Mouse (Mus musculus): ENCODE data around the gene Rbm39.
A peak's percentile ranks its signal among the peaks of the same experiment; 100 is the strongest.
"Not testable (repeated sequence)": the region's sequence is repeated elsewhere in the genome, so short reads cannot be mapped to it uniquely, and the experiment has no call there.

Gene Rbm39

GRCm38 (mm10) chr2:156180094-156180821 is at the start of gene Rbm39:
TSS of gene Rbm39 (minus strand) at chr2:156180238.
- peak; percentile 100 for DNase-seq

- no peak for DNase-seq
Observed at GRCm38 (mm10) chr2:156229171-156229570, 49.1 kb upstream of the Rbm39 start.

GRCm38 (mm10) chr2:156227689-156228088 is 47.7 kb upstream of the Rbm39 start:
- DNase-seq = no peak

- no peak for DNase-seq
Observed at GRCm38 (mm10) chr2:156224043-156224442, 44.0 kb upstream of the Rbm39 start.

GRCm38 (mm10) chr2:156222100-156222499 is 42.1 kb upstream of the Rbm39 start:
- no peak for DNase-seq

- no peak for DNase-seq
Observed at GRCm38 (mm10) chr2:156217786-156218185, 37.7 kb upstream of the Rbm39 start.

- DNase-seq = peak in 1 of 2 experiments; percentile 34
Observed at GRCm38 (mm10) chr2:156203917-156204316, 23.9 kb upstream of the Rbm39 start.

- DNase-seq = peak; percentile 91 to 93
Observed at GRCm38 (mm10) chr2:156202848-156203437, 22.9 kb upstream of the Rbm39 start.

GRCm38 (mm10) chr2:156201486-156201885 is 21.4 kb upstream of the Rbm39 start:
- no peak for DNase-seq

- DNase-seq = peak; percentile 49 to 54
Observed at GRCm38 (mm10) chr2:156199944-156200343, 19.9 kb upstream of the Rbm39 start.

GRCm38 (mm10) chr2:156197129-156197911 is 17.3 kb upstream of the Rbm39 start:
- DNase-seq = peak in 1 of 2 experiments; percentile 30

- peak; percentile 100 for DNase-seq
Observed at GRCm38 (mm10) chr2:156196302-156197128, 16.5 kb upstream of the Rbm39 start, which contains the start of gene Phf20. TSS of gene Phf20 (plus strand) at chr2:156196466.

GRCm38 (mm10) chr2:156194571-156194970 is 14.5 kb upstream of the Rbm39 start:
- DNase-seq = no peak

GRCm38 (mm10) chr2:156193066-156193862 is 13.2 kb upstream of the Rbm39 start:
- no peak for DNase-seq

GRCm38 (mm10) chr2:156192068-156192467 is 12.0 kb upstream of the Rbm39 start:
- no peak for DNase-seq

GRCm38 (mm10) chr2:156191540-156191939 is 11.5 kb upstream of the Rbm39 start:
- DNase-seq = no peak

GRCm38 (mm10) chr2:156190004-156190896 is 10.2 kb upstream of the Rbm39 start:
- no peak for DNase-seq

GRCm38 (mm10) chr2:156189241-156189640 is 9.2 kb upstream of the Rbm39 start:
- DNase-seq = not testable (repeated sequence)

- no peak for DNase-seq
Observed at GRCm38 (mm10) chr2:156181592-156181991, 1.6 kb upstream of the Rbm39 start.

GRCm38 (mm10) chr2:156180824-156181590 is 969 bp upstream of the Rbm39 start:
- DNase-seq = peak in 1 of 2 experiments; percentile 43
